Mouse (Mus musculus) left cerebral cortex, postnatal 4 days (tissue): ENCODE results near the gene Plekhm2. TPM values are rescaled to one million over a fixed set of nuclear protein-coding genes. Genes with fewer than 3 reads are reported as not detected.

ENCODE experiments used
- DNase-seq: peaks from one replicate; pipeline ENCODE4 v3.0.0-alpha.2; 2022
- intact Hi-C: fragments of 180-260 bp; cut with DNase I; formaldehyde crosslinking; loops from one replicate; pipeline ENCODE4 v1.15.1; 2025
- total RNA-seq, 2 experiments: library from RNA; stranded (reverse); gene quantifications; 2 replicates each; pipeline ENCODE4 v1.2.3; 2021

Plekhm2 gene
- 10 to 100 TPM; 44.1 to 51.1 TPM for total RNA-seq

GRCm38 (mm10) chr4:141664799-141665198 lies at the start of gene Plekhm2:
Gene Plekhm2 (minus strand): TSS chr4:141664899.
- intact Hi-C loops, result no loop called here
- no peak for DNase-seq

- intact Hi-C loops, result no loop called here
- no peak for DNase-seq
Observed at GRCm38 (mm10) chr4:141713598-141714142, 49.0 kb upstream of the Plekhm2 start.

GRCm38 (mm10) chr4:141711250-141711649 lies 46.6 kb upstream of the Plekhm2 start:
- DNase-seq, result no peak
- intact Hi-C loops, result no loop called here

- DNase-seq, result no peak
- intact Hi-C loops, result no loop called here
Observed at GRCm38 (mm10) chr4:141708971-141709370, 44.3 kb upstream of the Plekhm2 start.

GRCm38 (mm10) chr4:141708005-141708404 lies 43.3 kb upstream of the Plekhm2 start:
- intact Hi-C loops, result no loop called here
- DNase-seq, result no peak

- intact Hi-C loops, result no loop called here
- peak; percentile 86 for DNase-seq
Observed at GRCm38 (mm10) chr4:141705331-141705730, 40.6 kb upstream of the Plekhm2 start.

GRCm38 (mm10) chr4:141704625-141705024 lies 39.9 kb upstream of the Plekhm2 start:
- DNase-seq, result no peak
- intact Hi-C loops, result no loop called here

GRCm38 (mm10) chr4:141694719-141695118 lies 30.0 kb upstream of the Plekhm2 start:
- intact Hi-C loops, result no loop called here
- DNase-seq, result no peak

- intact Hi-C loops, result no loop called here
- no peak for DNase-seq
Observed at GRCm38 (mm10) chr4:141688505-141688904, 23.8 kb upstream of the Plekhm2 start.

- intact Hi-C loops, result no loop called here
- DNase-seq, result no peak
Observed at GRCm38 (mm10) chr4:141686525-141686924, 21.8 kb upstream of the Plekhm2 start.

GRCm38 (mm10) chr4:141686093-141686492 lies 21.4 kb upstream of the Plekhm2 start:
- DNase-seq, result no peak
- intact Hi-C loops, result no loop called here

GRCm38 (mm10) chr4:141685499-141685898 lies 20.8 kb upstream of the Plekhm2 start, which contains the start of gene Rsc1a1:
Gene Rsc1a1 (minus strand): TSS chr4:141685599.
- intact Hi-C loops, result no loop called here
- DNase-seq, result no peak

GRCm38 (mm10) chr4:141682706-141683230 lies 18.1 kb upstream of the Plekhm2 start:
- intact Hi-C loops, result no loop called here
- DNase-seq, result no peak

GRCm38 (mm10) chr4:141681767-141682166 lies 17.1 kb upstream of the Plekhm2 start:
- DNase-seq, result no peak
- intact Hi-C loops, result no loop called here

- intact Hi-C loops, result no loop called here
- no peak for DNase-seq
Observed at GRCm38 (mm10) chr4:141680892-141681291, 16.2 kb upstream of the Plekhm2 start.

GRCm38 (mm10) chr4:141679016-141679415 lies 14.3 kb upstream of the Plekhm2 start:
- intact Hi-C loops, result no loop called here
- DNase-seq, result no peak

GRCm38 (mm10) chr4:141676462-141676979 lies 11.8 kb upstream of the Plekhm2 start:
- no peak for DNase-seq
- intact Hi-C loops, result no loop called here

GRCm38 (mm10) chr4:141672325-141672724 lies 7.6 kb upstream of the Plekhm2 start:
- intact Hi-C loops, result no loop called here
- DNase-seq, result no peak

- intact Hi-C loops, result no loop called here
- no peak for DNase-seq
Observed at GRCm38 (mm10) chr4:141671389-141671788, 6.7 kb upstream of the Plekhm2 start.

- no peak for DNase-seq
- intact Hi-C loops, result no loop called here
Observed at GRCm38 (mm10) chr4:141669898-141670712, 5.4 kb upstream of the Plekhm2 start.

GRCm38 (mm10) chr4:141664011-141664745 lies 521 bp downstream of the Plekhm2 start:
- intact Hi-C loops, result no loop called here
- DNase-seq, result peak; percentile 70
